Mouse (Mus musculus) lung, postnatal 0 days (tissue): Measurements from ENCODE around the gene Olfr412.

Source experiments
- CTCF ChIP-seq: IDR thresholded peaks from 2 replicates; pipeline ENCODE4 v1.5.1; 2016; ENCODE audit warnings: antibody characterized with exemption, mild to moderate bottlenecking
- EP300 ChIP-seq: IDR thresholded peaks from 2 replicates; pipeline ENCODE4 v1.6.1; 2016; ENCODE audit warnings: antibody characterized with exemption, mild to moderate bottlenecking, control low read depth

- no peak for TF ChIP-seq EP300
- no peak for TF ChIP-seq CTCF
These were observed 33.7 kb downstream of the Olfr412 start for GRCm38 (mm10) chr11:74395583-74395982.
